Mouse (Mus musculus) cerebellum, adult 2 months (tissue): ENCODE measurements around the gene Nus1.

Experiments used
- CTCF ChIP-seq: fragments of 200-500 bp; IDR thresholded peaks from 2 replicates; pipeline ENCODE4 v1.5.1; 2011; ENCODE audit warnings: low read depth, mild to moderate bottlenecking, control low read depth, low read length, moderate library complexity, borderline replicate concordance; ENCODE audit not compliant: insufficient read depth
- POLR2A ChIP-seq: fragments of 200-500 bp; IDR thresholded peaks from 2 replicates; pipeline ENCODE4 v1.6.1; 2011; ENCODE audit warnings: low read length, control low read depth, borderline replicate concordance; ENCODE audit not compliant: insufficient read depth

GRCm38 (mm10) chr10:52430953-52431352 lies 13.6 kb downstream of the Nus1 start:
- no peak for TF ChIP-seq CTCF
- no peak for TF ChIP-seq POLR2A
